Comparison of ENCODE assay signal across 8 mouse cellular contexts in genomic region chrX:12159534-12159881, GRCm38 (mm10). TPM values are rescaled to one million over a fixed set of nuclear protein-coding genes. Genes with fewer than 3 reads are reported as not detected.
DNase-seq lines count a peak whose midpoint lies in the region; ATAC-seq and TF ChIP-seq lines count a peak whose summit lies in the region.

No protein-coding gene starts in this region.

- no peaks in the 10 kb centered on the region for H3K9me3 ChIP-seq in heart, embryonic 13.5 days
- no peaks in the 10 kb centered on the region for H3K9me3 ChIP-seq in limb, embryonic 11.5 days (ENCODE audit: control insufficient read depth, low read length)

- no peaks in the 10 kb centered on the region for H3K36me3 ChIP-seq in liver, adult 2 months (ENCODE audit: control insufficient read depth, insufficient read depth, low read length)
- H3K36me3 ChIP-seq in heart, embryonic 13.5 days: no peaks in the 10 kb centered on the region
- no peaks in the 10 kb centered on the region for H3K36me3 ChIP-seq in limb, embryonic 11.5 days (ENCODE audit: control insufficient read depth, insufficient read depth, low read length)
- no peaks in the 10 kb centered on the region for H3K36me3 ChIP-seq in myocyte (ENCODE audit: control insufficient read depth, insufficient read depth)

- H3K4me1 ChIP-seq in liver, adult 2 months (ENCODE audit: control insufficient read depth, insufficient read depth, low read length): 0 out of 2 replicates have a peak, but pooled peaks cover 1% of the 10 kb centered on the region
- H3K4me1 ChIP-seq in bone marrow macrophage, adult 2 months (ENCODE audit: control insufficient read depth, insufficient read depth, low read length): peaks cover 8% of the 10 kb centered on the region
- H3K4me1 ChIP-seq in heart, embryonic 13.5 days: peaks cover 34% of the 10 kb centered on the region
- H3K4me1 ChIP-seq in limb, embryonic 11.5 days (ENCODE audit: control insufficient read depth, insufficient read depth, low read length): peaks cover 15% of the 10 kb centered on the region

- H3K79me2 ChIP-seq in liver, adult 2 months (ENCODE audit: control insufficient read depth, insufficient read depth, low read length): no peaks in the 10 kb centered on the region
- H3K79me2 ChIP-seq in myocyte (ENCODE audit: control insufficient read depth, insufficient read depth): no peaks in the 10 kb centered on the region

- peak overlapping the region; percentile 69 for H3K4me2 ChIP-seq in heart, embryonic 13.5 days
- peak overlapping the region; percentile 65 for H3K4me2 ChIP-seq in limb, embryonic 11.5 days (ENCODE audit: low read depth, severe bottlenecking)
- H3K4me2 ChIP-seq in myocyte (ENCODE audit: low read depth): peak overlapping the region; percentile 97

- no peak for TF ChIP-seq CTCF in liver, adult 2 months (IDR thresholded peaks at IDR 0.05; ENCODE audit: low read depth, low read length)
- TF ChIP-seq CTCF in bone marrow macrophage, adult 2 months (IDR thresholded peaks at IDR 0.05; ENCODE audit: low read depth, low read length): no peak

- 0% methylated on average over 12 of the region's 19 CpGs for WGBS in liver, adult 2 months
- WGBS in heart, embryonic 13.5 days: 2% methylated on average over 18 of the region's 19 CpGs
- WGBS in limb, embryonic 11.5 days: 4% methylated on average over 13 of the region's 19 CpGs

- peak overlapping the region; percentile 71 for H3K9ac ChIP-seq in liver, adult 2 months (ENCODE audit: low read depth, low read length)
- peak overlapping the region; percentile 85 for H3K9ac ChIP-seq in heart, embryonic 13.5 days
- peak overlapping the region; percentile 73 for H3K9ac ChIP-seq in limb, embryonic 11.5 days (ENCODE audit: low read length)

- ATAC-seq in heart, embryonic 13.5 days (ENCODE audit: extremely low read depth, insufficient number of reproducible peaks, low FRiP score, low TSS enrichment): no peak
- ATAC-seq in limb, embryonic 11.5 days (ENCODE audit: insufficient number of reproducible peaks, low FRiP score, low TSS enrichment, low read depth): 0 out of 2 replicates have a peak, but pooled peaks have one; percentile 22

- H3K4me3 ChIP-seq in liver, adult 2 months (ENCODE audit: insufficient read depth, low read depth, low read length): peak overlapping the region; percentile 56
- H3K4me3 ChIP-seq in bone marrow macrophage, adult 2 months (ENCODE audit: insufficient read depth, low read length): peak overlapping the region; percentile 55
- peak overlapping the region; percentile 59 for H3K4me3 ChIP-seq in heart, embryonic 13.5 days
- H3K4me3 ChIP-seq in limb, embryonic 11.5 days (ENCODE audit: low read depth, low read length): peak overlapping the region; percentile 37
- peak overlapping the region; percentile 29 for H3K4me3 ChIP-seq in myocyte

- no peak for DNase-seq in liver, adult 2 months (ENCODE audit: extremely low read depth, low read depth, low spot score)
- DNase-seq in liver: no peak
- DNase-seq in limb, embryonic 11.5 days (ENCODE audit: low spot score): peak; percentile 61
- peak; percentile 48 for DNase-seq in thymus, postnatal 0 days (ENCODE audit: low spot score)
- no peak for DNase-seq in ovary, postnatal 14 days (ENCODE audit: low spot score)

- H3ac ChIP-seq in myocyte (ENCODE audit: control insufficient read depth, insufficient read length): peak overlapping the region; percentile 66

- no peaks in the 10 kb centered on the region for H3K27me3 ChIP-seq in liver, adult 2 months (ENCODE audit: control insufficient read depth, insufficient read depth, low read length)
- H3K27me3 ChIP-seq in heart, embryonic 13.5 days (replicated peaks): peaks cover 65% of the 10 kb centered on the region
- peaks cover 47% of the 10 kb centered on the region for H3K27me3 ChIP-seq in limb, embryonic 11.5 days (ENCODE audit: control insufficient read depth, insufficient read depth, low read length)
- no peaks in the 10 kb centered on the region for H3K27me3 ChIP-seq in myocyte (ENCODE audit: control insufficient read depth, insufficient read depth, insufficient read length)

- no peak for TF ChIP-seq POLR2A in liver, adult 2 months (IDR thresholded peaks at IDR 0.05; ENCODE audit: extremely low read depth, insufficient read depth, low read length)
- TF ChIP-seq POLR2A in bone marrow macrophage, adult 2 months (IDR thresholded peaks at IDR 0.05; ENCODE audit: borderline replicate concordance, low read depth, low read length): no peak
- TF ChIP-seq POLR2A in myocyte (IDR thresholded peaks at IDR 0.05; ENCODE audit: insufficient read length, low read depth): no peak

- H3K27ac ChIP-seq in liver, adult 2 months (replicated peaks; ENCODE audit: insufficient read depth, low read depth, low read length): peak overlapping the region; percentile 64
- peak overlapping the region; percentile 81 for H3K27ac ChIP-seq in bone marrow macrophage, adult 2 months (ENCODE audit: insufficient read depth, low read depth, low read length)
- peak overlapping the region; percentile 91 for H3K27ac ChIP-seq in heart, embryonic 13.5 days (replicated peaks)
- peak overlapping the region; percentile 76 for H3K27ac ChIP-seq in limb, embryonic 11.5 days (replicated peaks; ENCODE audit: low read depth, low read length)

TF ChIP-seq in myocyte, 11 proteins besides CTCF, POLR2A, EP300 and RAD21:
- TF ChIP-seq POLR2AphosphoS2 (IDR thresholded peaks at IDR 0.05; ENCODE audit: insufficient read length, low read depth) (no peak), TCF3 (IDR thresholded peaks at IDR 0.05; ENCODE audit: insufficient read length, low read depth) (no peak)

RNA-seq across cellular contexts. Expression of gene Bcor, which starts 0.6 kb away (rescaled TPM):
- total RNA-seq in liver, adult 2 months (2014; rRNA removed): 2.8 and 4.9 TPM in 2 replicates
- 5.6 and 6.6 TPM in 2 replicates for polyA plus RNA-seq in liver, adult 2 months (2012; rRNA removed)
- polyA plus RNA-seq in bone marrow macrophage, adult 2 months (2012; ENCODE audit: insufficient read depth, insufficient read length, missing spikeins): 9.8 and 11.4 TPM in 2 replicates
- 14.2 and 14.5 TPM in 2 replicates for polyA plus RNA-seq in heart, embryonic 13.5 days (2015; fragmentation: Nextera tagmentation; extraction: Ambion mirVana)
- polyA plus RNA-seq in limb, embryonic 11.5 days (2014; fragmentation: Nextera tagmentation; extraction: Ambion mirVana): 26.6 and 30.5 TPM in 2 replicates
- polyA plus RNA-seq in myocyte (2012; fragmentation: generic; extraction: Trizol): 12.1 TPM
- 14.1 and 14.2 TPM in 2 replicates for polyA plus RNA-seq in thymus, postnatal 0 days (2015; fragmentation: Nextera tagmentation; extraction: Ambion mirVana)

Comparison
In these comparisons a context has a peak if more than half of its experiments do, and no peak if none do; other contexts are left out.
1. DNase-seq: peak in limb, embryonic 11.5 days (single experiment) and thymus, postnatal 0 days (single experiment); none in liver, adult 2 months (single experiment), liver (single experiment) and ovary, postnatal 14 days (single experiment).
2. Peak in every context shown above with its lines, with median percentiles within 50 percentile points of each other: H3K27ac ChIP-seq, H3K4me3 ChIP-seq, H3K9ac ChIP-seq and H3K4me2 ChIP-seq.